Mouse (Mus musculus) heart, embryonic 16.5 days (tissue): ENCODE measurements around the gene Cfb. TPM values are rescaled to one million over a fixed set of nuclear protein-coding genes. Genes with fewer than 3 reads are reported as not detected.
"Not testable (repeated sequence)": the region's sequence is repeated elsewhere in the genome, so short reads cannot be mapped to it uniquely, and the experiment has no call there.

Experiments
- ATAC-seq: fragments of 200-750 bp; cut with Nextera tagmentation; replicated peaks from 2 replicates; pipeline ENCODE4 v1.8.0; 2017; ENCODE audit warnings: moderate number of reproducible peaks; ENCODE audit not compliant: insufficient read depth, low FRiP score; ENCODE audit errors: extremely low read depth
- H3K27ac ChIP-seq: fragments of 300-500 bp; sonication (generic); 2 replicates; pipeline ENCODE4 v1.5.1; 2014; ENCODE audit warnings: mild to moderate bottlenecking, low read length, control low read depth, moderate library complexity
- H3K27me3 ChIP-seq: fragments of 300-500 bp; sonication (generic); 2 replicates; pipeline ENCODE4 v1.6.1; 2014; ENCODE audit warnings: low read length, mixed read lengths; ENCODE audit not compliant: control insufficient read depth, insufficient read depth
- H3K36me3 ChIP-seq: fragments of 300-500 bp; sonication (generic); 2 replicates; pipeline ENCODE4 v1.6.1; 2014; ENCODE audit not compliant: control insufficient read depth, insufficient read depth
- H3K4me1 ChIP-seq: fragments of 300-500 bp; sonication (generic); 2 replicates; pipeline ENCODE4 v1.6.1; 2014; ENCODE audit warnings: low read length, mixed read lengths; ENCODE audit not compliant: control insufficient read depth, insufficient read depth
- H3K4me2 ChIP-seq: fragments of 300-500 bp; sonication (generic); 2 replicates; pipeline ENCODE4 v1.6.1; 2014; ENCODE audit warnings: low read depth, mild to moderate bottlenecking, control low read depth, low read length
- H3K4me3 ChIP-seq: fragments of 300-500 bp; sonication (generic); 2 replicates; pipeline ENCODE4 v1.5.1; 2014; ENCODE audit warnings: mild to moderate bottlenecking, control low read depth, low read length
- H3K9ac ChIP-seq: fragments of 300-500 bp; sonication (generic); 2 replicates; pipeline ENCODE4 v1.6.1; 2014; ENCODE audit warnings: low read length, control low read depth
- H3K9me3 ChIP-seq: fragments of 300-500 bp; sonication (generic); replicated peaks from 2 replicates; pipeline ENCODE4 v1.6.1; 2016; ENCODE audit warnings: low read length; ENCODE audit not compliant: control insufficient read depth
- WGBS: fragments of 180-500 bp; shearing (Covaris S2); extraction: QIAGEN DNeasy Blood & Tissue Kit; methylation state at CpG from one replicate; pipeline ENCODE4 v1.1.7; 2014; 5-methylcytosine and 5-hydroxymethylcytosine counted together
- microRNA-seq: library from miRNA; unstranded; fragments of <30 nt; microRNA quantifications from one replicate; pipeline ENCODE4, GENCODE M21; 2017
- polyA plus RNA-seq: library from polyadenylated mRNA; unstranded; fragments of >200 nt; fragmentation: Nextera tagmentation; extraction: Ambion mirVana; gene quantifications from 2 replicates; pipeline ENCODE4 v1.2.1, GENCODE M21; 2015

Cfb gene
- polyA plus RNA-seq, 1 experiment from 2014 or later: 2.5 TPM

DNA sequence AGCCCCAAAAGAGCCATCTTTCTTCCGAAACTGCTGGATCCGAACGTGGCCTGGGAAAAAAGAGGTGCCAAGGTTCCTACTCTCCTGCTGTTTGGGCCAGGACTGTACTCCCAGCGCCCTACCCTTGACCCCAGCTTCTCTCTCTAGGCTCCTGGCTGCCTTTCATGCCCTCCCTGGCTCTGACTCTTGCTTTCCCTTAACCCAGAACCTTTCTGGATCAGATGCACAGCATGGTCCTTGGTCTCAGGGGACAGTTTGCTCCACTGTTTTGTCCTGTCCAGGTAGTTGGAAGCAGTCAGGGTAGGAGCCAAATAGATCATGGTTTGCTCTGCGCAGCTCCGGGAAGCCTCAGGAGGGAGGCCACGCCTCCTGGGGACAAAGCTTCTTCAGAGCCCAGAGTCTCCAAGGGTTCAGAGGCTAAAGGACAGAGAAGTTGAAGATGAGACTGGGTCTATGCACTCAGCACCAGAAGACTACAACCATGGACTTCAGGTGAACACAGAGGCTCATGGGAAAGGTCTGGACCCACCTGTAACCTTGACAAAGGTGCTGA lies 47.4 kb downstream of the Cfb start:
- Histone ChIP-seq H3K27me3 (no peaks in the 10 kb centered on the region), H3K9ac (no peak overlapping the region), H3K4me2 (no peak overlapping the region), H3K4me3 (no peak overlapping the region), H3K9me3 (no peaks in the 10 kb centered on the region), H3K36me3 (no peaks in the 10 kb centered on the region), H3K27ac (no peak overlapping the region), H3K4me1 (no peaks in the 10 kb centered on the region)
- no peak for ATAC-seq
- WGBS: 72% methylated on average over 7 of the region's 7 CpGs

DNA sequence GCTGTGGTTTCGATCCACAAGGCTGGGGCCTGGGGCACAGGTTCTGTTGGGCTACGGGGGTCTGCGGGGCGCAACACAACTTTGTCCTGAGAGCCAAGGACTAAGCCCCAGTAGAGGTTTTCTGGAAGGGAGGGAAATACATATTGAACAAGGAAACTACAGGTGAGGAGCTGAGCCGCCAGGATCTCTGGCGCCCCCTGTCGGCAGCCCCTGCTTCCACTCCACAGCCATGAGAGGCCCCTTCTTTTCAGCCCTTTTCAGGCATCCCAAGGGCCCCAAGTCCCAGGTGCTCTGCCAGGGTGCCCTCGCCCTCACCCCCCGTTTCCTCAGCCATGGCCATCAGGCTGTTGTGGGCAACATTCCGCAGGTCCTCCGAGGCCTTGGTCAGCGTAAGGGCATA lies 48.6 kb downstream of the Cfb start:
- not testable (repeated sequence) for H3K9me3 ChIP-seq, H3K4me1 ChIP-seq, H3K4me3 ChIP-seq, H3K9ac ChIP-seq, H3K4me2 ChIP-seq, H3K27ac ChIP-seq, H3K27me3 ChIP-seq, ATAC-seq, H3K36me3 ChIP-seq
- 61% methylated on average over 11 of the region's 12 CpGs for WGBS

DNA sequence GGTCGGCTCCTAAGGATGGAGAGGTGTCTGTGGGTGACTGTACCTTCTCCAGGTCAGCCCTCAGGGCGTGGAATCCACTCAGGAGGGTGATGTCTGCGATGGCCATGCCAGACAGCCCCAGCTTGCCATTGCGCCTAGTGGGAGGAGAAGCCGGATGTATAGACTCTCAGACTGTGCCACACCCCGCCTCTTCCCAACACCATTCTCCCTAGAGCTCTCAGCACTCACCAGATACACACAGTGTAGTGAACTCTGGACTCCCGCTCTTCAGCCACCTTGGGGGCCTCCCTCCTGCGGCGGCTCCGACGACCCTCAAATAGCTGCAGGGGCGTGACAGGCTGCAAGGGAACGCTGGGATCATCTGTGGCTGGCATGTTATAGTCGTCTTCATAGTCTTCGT lies 51.0 kb downstream of the Cfb start:
- Histone ChIP-seq H3K27ac (no peak overlapping the region), H3K9me3 (no peaks in the 10 kb centered on the region), H3K4me2 (no peak overlapping the region), H3K9ac (no peak overlapping the region), H3K4me1 (no peaks in the 10 kb centered on the region), H3K4me3 (no peak overlapping the region), H3K36me3 (no peaks in the 10 kb centered on the region), H3K27me3 (no peaks in the 10 kb centered on the region)
- WGBS: 65% methylated on average over 15 of the region's 15 CpGs
- no peak for ATAC-seq

- not testable (repeated sequence) for H3K4me2 ChIP-seq, H3K36me3 ChIP-seq, H3K4me3 ChIP-seq, H3K9me3 ChIP-seq, H3K4me1 ChIP-seq, H3K27me3 ChIP-seq, H3K9ac ChIP-seq, ATAC-seq, H3K27ac ChIP-seq
- WGBS: 77% methylated on average over 8 of the region's 8 CpGs
These were observed 51.5 kb downstream of the Cfb start for GRCm38 (mm10) chr17:34810811-34811210.

DNA sequence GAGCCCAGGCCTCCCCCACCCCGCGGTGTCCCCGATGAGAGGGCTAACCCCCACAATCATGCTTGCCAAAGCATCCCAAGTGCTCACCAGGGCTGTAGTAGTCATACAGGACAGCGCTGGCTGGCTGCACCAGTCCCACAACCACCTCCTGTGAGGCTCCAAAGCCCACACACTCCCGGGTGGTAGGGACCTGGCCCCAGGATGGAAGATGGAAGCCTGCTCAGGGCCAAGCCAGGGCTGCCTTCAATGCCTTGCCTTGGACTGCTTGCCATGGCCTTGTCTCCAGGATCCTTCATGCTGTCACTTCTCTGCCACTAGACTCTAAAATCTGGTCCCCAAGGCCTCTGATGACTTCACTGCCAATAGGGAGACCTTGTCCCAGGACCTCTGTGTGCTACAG lies 51.9 kb downstream of the Cfb start:
- not testable (repeated sequence) for H3K4me3 ChIP-seq, H3K9ac ChIP-seq, H3K9me3 ChIP-seq, H3K4me2 ChIP-seq, H3K27ac ChIP-seq, H3K27me3 ChIP-seq, ATAC-seq, H3K36me3 ChIP-seq, H3K4me1 ChIP-seq
- WGBS: 87% methylated on average over 5 of the region's 5 CpGs

- WGBS: 75% methylated on average over 6 of the region's 6 CpGs
- Histone ChIP-seq H3K36me3 (no peaks in the 10 kb centered on the region), H3K4me2 (no peak overlapping the region)
These were observed 53.6 kb downstream of the Cfb start for GRCm38 (mm10) chr17:34808599-34809205.

DNA sequence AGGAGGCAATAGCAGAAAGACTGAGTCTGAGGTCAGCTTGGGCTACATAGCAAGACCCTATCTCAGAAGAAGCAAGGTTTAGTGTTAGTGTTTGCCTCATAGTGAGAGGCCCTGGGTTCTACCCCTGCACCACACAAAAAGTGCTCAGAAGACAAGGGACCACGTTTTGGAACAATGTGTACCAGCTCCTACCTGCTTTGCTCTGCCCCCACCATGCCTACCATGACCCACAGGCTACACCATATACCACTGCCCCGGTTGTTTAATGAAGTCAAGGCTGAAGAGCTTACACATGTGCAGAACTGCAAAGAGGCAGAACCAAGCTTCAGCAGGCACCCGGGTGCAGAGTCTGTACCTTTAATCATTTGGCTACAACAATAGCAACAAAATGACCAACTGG lies 55.1 kb downstream of the Cfb start:
- Histone ChIP-seq H3K36me3 (no peaks in the 10 kb centered on the region), H3K9ac (no peak overlapping the region), H3K9me3 (peaks cover 4% of the 10 kb centered on the region), H3K4me3 (no peak overlapping the region), H3K4me1 (no peaks in the 10 kb centered on the region), H3K4me2 (no peak overlapping the region), H3K27ac (no peak overlapping the region), H3K27me3 (no peaks in the 10 kb centered on the region)
- 57% methylated on average over 3 of the region's 3 CpGs for WGBS
- ATAC-seq: no peak

More at GRCm38 (mm10) chr17:34808599-34809205, 53.6 kb downstream of the Cfb start:
- Histone ChIP-seq H3K27me3 (no peaks in the 10 kb centered on the region), H3K4me1 (no peaks in the 10 kb centered on the region), H3K9ac (no peak overlapping the region), H3K27ac (no peak overlapping the region), H3K4me3 (no peak overlapping the region), H3K9me3 (peaks cover 4% of the 10 kb centered on the region)
- ATAC-seq: no peak

Small RNA genes within 50 kb of the gene (microRNA-seq; reads per million reads assigned to microRNA genes)
- gene Mir6970 (not detected), gene Mir6971 (1.4 reads per million), gene Mir6972 (not detected)

Other genes starting within 250 kb of the Cfb start
- 1.8 and 2.0 TPM in 2 replicates for gene Egfl8, start 246.5 kb downstream of the Cfb start, polyA plus RNA-seq
- gene Ppt2, start 234.0 kb downstream of the Cfb start, polyA plus RNA-seq: 26.7 and 27.3 TPM in 2 replicates
- gene Prrt1, start 233.0 kb downstream of the Cfb start, polyA plus RNA-seq: 0.64 and 2.1 TPM in 2 replicates
- gene Fkbpl, start 217.8 kb downstream of the Cfb start, polyA plus RNA-seq: 11.7 and 12.3 TPM in 2 replicates
- gene Atf6b, start 215.4 kb downstream of the Cfb start, polyA plus RNA-seq: 45.7 and 46.7 TPM in 2 replicates
- gene Tnxb, start 192.0 kb downstream of the Cfb start, polyA plus RNA-seq: 2.5 and 2.8 TPM in 2 replicates
- gene C4b, start 118.6 kb downstream of the Cfb start, polyA plus RNA-seq: 0.25 and 0.34 TPM in 2 replicates
- not detected in 2 replicates for gene Cyp21a1, start 58.0 kb downstream of the Cfb start, polyA plus RNA-seq
- gene Stk19, start 25.6 kb downstream of the Cfb start, polyA plus RNA-seq: 17.1 and 24.4 TPM in 2 replicates
- gene Dxo, start 25.5 kb downstream of the Cfb start, polyA plus RNA-seq: 37.7 and 38.6 TPM in 2 replicates
- 32.9 and 33.9 TPM in 2 replicates for gene Skiv2l, start 12.3 kb downstream of the Cfb start, polyA plus RNA-seq
- gene Nelfe, start 12.1 kb downstream of the Cfb start, polyA plus RNA-seq: 57.5 and 64.3 TPM in 2 replicates
- 1.4 and 1.5 TPM in 2 replicates for gene Zbtb12, start 17.0 kb upstream of the Cfb start, polyA plus RNA-seq
- gene Gm20547, start 19.5 kb upstream of the Cfb start, polyA plus RNA-seq: not detected in 2 replicates
- 2.2 and 2.6 TPM in 2 replicates for gene C2, start 35.7 kb upstream of the Cfb start, polyA plus RNA-seq
- 39.5 and 41.5 TPM in 2 replicates for gene Ehmt2, start 36.0 kb upstream of the Cfb start, polyA plus RNA-seq
- 0.16 and 0.68 TPM in 2 replicates for gene Slc44a4, start 51.9 kb upstream of the Cfb start, polyA plus RNA-seq
- 20.1 and 20.4 TPM in 2 replicates for gene Neu1, start 68.7 kb upstream of the Cfb start, polyA plus RNA-seq
- 0.11 and 0.18 TPM in 2 replicates for gene Hspa1b, start 96.7 kb upstream of the Cfb start, polyA plus RNA-seq
- not detected in 2 replicates for gene Gm20481, start 107.4 kb upstream of the Cfb start, polyA plus RNA-seq
- 3.9 and 4.4 TPM in 2 replicates for gene Hspa1a, start 109.6 kb upstream of the Cfb start, polyA plus RNA-seq
- gene Hspa1l, start 110.2 kb upstream of the Cfb start, polyA plus RNA-seq: 3.1 and 4.2 TPM in 2 replicates
- 132 and 134 TPM in 2 replicates for gene Lsm2, start 119.3 kb upstream of the Cfb start, polyA plus RNA-seq
- gene Vars, start 138.5 kb upstream of the Cfb start, polyA plus RNA-seq: 69.9 and 75.0 TPM in 2 replicates
- gene Vwa7, start 154.1 kb upstream of the Cfb start, polyA plus RNA-seq: 0.27 and 0.34 TPM in 2 replicates
- 1.9 and 3.0 TPM in 2 replicates for gene Sapcd1, start 165.5 kb upstream of the Cfb start, polyA plus RNA-seq
- 3.5 and 3.7 TPM in 2 replicates for gene Msh5, start 184.2 kb upstream of the Cfb start, polyA plus RNA-seq
- gene Clic1, start 187.4 kb upstream of the Cfb start, polyA plus RNA-seq: 349 and 372 TPM in 2 replicates
- gene Ddah2, start 196.5 kb upstream of the Cfb start, polyA plus RNA-seq: 171 and 193 TPM in 2 replicates
- 0.17 TPM in 1 of 2 replicates, not detected in the other for gene Ly6g6c, start 202.9 kb upstream of the Cfb start, polyA plus RNA-seq
- gene Mpig6b, start 203.7 kb upstream of the Cfb start, polyA plus RNA-seq: 0.16 and 0.54 TPM in 2 replicates
- gene Ly6g6e, start 214.4 kb upstream of the Cfb start, polyA plus RNA-seq: 0.72 and 0.84 TPM in 2 replicates
- 1.9 and 3.4 TPM in 2 replicates for gene Ly6g6d, start 215.5 kb upstream of the Cfb start, polyA plus RNA-seq
- 0.29 and 0.39 TPM in 2 replicates for gene Ly6g6f, start 223.1 kb upstream of the Cfb start, polyA plus RNA-seq
- 80.9 and 83.3 TPM in 2 replicates for gene Abhd16a, start 226.7 kb upstream of the Cfb start, polyA plus RNA-seq
- 0.72 TPM in 1 of 2 replicates, not detected in the other for gene Ly6g5c, start 245.8 kb upstream of the Cfb start, polyA plus RNA-seq